Mouse (Mus musculus) telencephalon, adult 2 months (tissue): ENCODE measurements at regions not wholly inside any gene's neighbourhood (a gene's known extent, or its start where the extent isn't known, plus 50 kb on each side); places are given as distances from the start of the nearest gene placed in this dataset.
A peak's percentile ranks its signal among the peaks of the same experiment; 100 is the strongest.

ENCODE experiments used
- DNase-seq: peaks from one replicate; pipeline ENCODE4 v3.0.0-alpha.2; 2011; ENCODE audit warnings: low read depth, low spot score

DNA sequence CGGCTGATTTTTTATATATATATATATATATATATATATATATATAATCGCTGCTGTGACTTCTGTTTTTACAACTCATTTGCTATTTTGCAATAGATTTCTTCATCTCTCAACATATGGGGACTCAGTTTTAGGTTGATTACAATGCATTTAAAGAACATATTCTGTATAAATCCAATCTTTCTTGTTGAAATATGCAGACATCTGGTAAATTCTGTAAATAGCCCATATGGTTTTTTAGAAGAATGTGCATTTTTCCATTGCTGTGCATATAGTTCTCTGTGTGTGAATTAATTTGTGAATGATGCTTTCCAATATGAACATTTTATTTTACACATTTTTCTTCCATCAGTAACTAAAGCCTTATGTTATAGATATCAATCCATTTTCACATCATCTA is 457.2 kb upstream of the Edil3 start:
- DNase-seq, result peak; percentile 49
